Mouse (Mus musculus) Muller cell, postnatal 12 days (primary cell): ENCODE data around the gene Fscn2.
"Not testable (repeated sequence)": the region's sequence is repeated elsewhere in the genome, so short reads cannot be mapped to it uniquely, and the experiment has no call there.

Experiments used
- DNase-seq: peaks from one replicate; pipeline ENCODE4 v3.0.0-alpha.2; 2015; ENCODE audit errors: inconsistent ontology term

Gene Fscn2

DNA sequence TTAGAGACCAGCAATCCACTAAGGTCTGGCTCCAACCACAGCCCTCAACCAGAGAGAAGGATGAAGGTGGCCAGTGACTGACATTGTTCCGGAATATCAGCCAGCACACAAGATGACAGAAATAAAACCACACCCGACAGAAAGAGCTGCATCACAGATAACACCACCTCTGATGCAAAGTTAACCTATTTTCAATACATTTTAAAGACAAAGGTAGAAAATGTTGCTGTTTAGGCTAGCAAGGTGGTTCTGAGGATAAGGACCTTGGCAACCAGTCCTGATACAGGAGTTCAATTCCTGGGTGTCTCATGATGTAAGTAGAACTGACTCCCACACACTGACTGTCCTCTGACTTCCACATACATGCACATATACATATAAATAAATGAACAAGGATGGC lies 38.0 kb downstream of the Fscn2 start:
- DNase-seq: no peak

GRCm38 (mm10) chr11:120404814-120405213 lies 43.5 kb downstream of the Fscn2 start:
- DNase-seq: no peak

GRCm38 (mm10) chr11:120405867-120406266 lies 44.5 kb downstream of the Fscn2 start:
- DNase-seq: no peak

- DNase-seq: no peak
Observed at GRCm38 (mm10) chr11:120406445-120406844, 45.1 kb downstream of the Fscn2 start.

- not testable (repeated sequence) for DNase-seq
Observed at GRCm38 (mm10) chr11:120413621-120414020, 52.3 kb downstream of the Fscn2 start.
